Mouse (Mus musculus) erythroblast, adult 5-6 weeks (primary cell): ENCODE measurements around the gene Arel1. TPM values are rescaled to one million over a fixed set of nuclear protein-coding genes. Genes with fewer than 3 reads are reported as not detected.

Source experiments
- ATAC-seq: replicated peaks from 2 replicates; pipeline ENCODE4 v1.8.0; 2016; ENCODE audit warnings: moderate number of reproducible peaks, mild to moderate bottlenecking, moderate TSS enrichment, inconsistent platforms; ENCODE audit not compliant: poor library complexity, low FRiP score, severe bottlenecking
- total RNA-seq, 2 experiments: library from RNA; stranded (forward) in 1 of 2; stranded (reverse) in 1 of 2; fragments of 150-400 nt in 1 of 2; fragments of 200-764, 138-1000 nt in 1 of 2; gene quantifications; 2 replicates each; pipeline versions ENCODE4 v1.2.3 to v1.2.4; 2015 to 2017; ENCODE audit warnings: low replicate concordance in 2 of 2

Arel1 gene
- total RNA-seq (2015; ENCODE audit: low replicate concordance) (126 and 147 TPM in 2 replicates), total RNA-seq (2017; ENCODE audit: low replicate concordance) (216 and 219 TPM in 2 replicates)

DNA sequence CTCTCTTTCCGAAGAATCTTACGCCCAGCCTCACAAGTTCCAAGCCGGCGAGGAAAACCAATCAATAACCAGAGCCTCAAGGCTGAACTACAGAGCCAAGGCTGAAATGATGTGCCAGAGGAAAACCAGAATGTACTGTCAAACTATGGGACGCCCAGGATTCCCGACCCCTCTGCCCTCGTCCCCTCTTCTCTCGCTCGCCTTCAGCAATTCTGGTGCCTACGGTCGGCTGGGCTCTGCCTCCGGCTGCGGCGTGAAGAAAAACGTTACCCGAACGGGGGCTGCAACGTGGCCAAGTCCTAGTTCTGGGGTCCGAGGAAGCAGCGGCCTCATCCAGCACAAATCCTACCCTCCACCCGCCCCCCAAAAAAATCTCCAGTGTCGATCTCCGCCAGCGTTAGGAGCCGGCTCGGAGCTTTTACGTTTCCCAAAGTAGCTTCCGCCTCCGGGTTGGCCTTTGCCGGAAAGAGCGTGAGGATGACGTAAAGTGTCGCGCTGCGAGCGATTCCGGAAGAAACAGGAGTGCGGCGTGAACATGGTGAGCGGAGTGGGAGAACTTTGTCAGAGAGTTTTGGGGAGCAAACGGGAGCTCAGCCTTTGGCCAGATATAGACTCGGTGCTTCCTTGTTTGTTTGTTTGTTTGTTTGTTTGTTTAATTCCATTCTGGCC lies at the start of gene Arel1, which contains the start of gene Fcf1:
Gene Arel1 (minus strand): TSS at position 473 of the 669 bp plus-strand sequence.
Gene Fcf1 (plus strand): TSS at position 470 of the 669 bp plus-strand sequence.
- peak; percentile 79 for ATAC-seq

DNA sequence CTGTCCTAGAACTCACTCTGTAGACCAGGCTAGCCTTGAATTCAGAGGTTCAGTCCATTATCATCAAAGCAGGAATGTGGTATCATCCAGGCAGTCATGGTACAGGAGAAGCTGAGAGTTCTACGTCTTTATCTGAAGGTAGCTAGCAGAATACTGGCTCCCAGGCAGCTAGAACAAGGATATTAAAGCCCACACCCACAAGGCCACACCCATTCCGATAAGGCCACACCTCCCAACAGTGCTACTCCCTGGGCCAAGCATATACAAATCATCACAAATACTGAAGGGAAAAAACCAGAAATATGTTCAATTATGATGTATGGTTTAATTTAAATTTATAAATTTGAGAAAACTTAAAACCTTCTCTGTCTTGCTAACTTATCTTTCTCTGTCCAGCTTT lies 41.5 kb upstream of the Arel1 start:
- ATAC-seq, result no peak

DNA sequence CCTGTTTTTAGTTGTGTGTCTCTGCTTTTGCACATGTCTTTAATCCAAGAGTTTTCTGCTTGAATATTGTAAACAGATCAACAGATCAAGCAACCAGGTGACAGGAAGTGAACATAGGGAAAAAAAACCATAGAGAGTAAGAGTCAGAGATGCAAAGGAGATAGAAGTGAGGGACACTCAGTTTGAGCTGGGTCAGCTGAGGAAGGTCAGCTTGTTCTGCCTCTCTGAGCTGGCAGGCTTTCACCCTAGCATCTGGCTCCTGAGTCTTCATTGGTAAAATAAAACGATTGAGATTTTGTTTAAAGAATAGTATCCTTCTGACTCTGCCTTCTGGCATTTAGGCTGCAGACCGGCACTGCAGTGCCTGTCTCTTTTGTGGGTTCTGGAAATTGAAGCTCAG lies 39.8 kb upstream of the Arel1 start:
- ATAC-seq, result no peak

DNA sequence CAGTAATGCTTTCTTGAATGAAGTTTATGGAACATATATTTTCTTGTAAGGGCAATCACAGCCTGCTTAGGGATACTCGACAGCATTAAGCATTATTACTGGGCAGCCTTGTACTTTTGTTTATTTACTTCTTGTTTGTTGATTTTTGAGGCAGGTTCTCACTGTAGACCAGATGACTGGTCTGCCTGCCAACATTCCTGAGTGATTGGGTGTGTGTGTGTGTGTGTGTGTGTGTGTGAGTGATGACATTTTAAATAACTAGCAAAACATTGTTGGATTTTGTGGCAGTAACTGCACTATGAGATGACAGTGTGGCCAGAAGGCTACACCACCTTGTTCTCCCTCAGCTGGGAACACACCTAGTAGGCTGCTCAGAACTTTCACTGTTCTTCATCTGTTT lies 39.1 kb upstream of the Arel1 start:
- no peak for ATAC-seq

DNA sequence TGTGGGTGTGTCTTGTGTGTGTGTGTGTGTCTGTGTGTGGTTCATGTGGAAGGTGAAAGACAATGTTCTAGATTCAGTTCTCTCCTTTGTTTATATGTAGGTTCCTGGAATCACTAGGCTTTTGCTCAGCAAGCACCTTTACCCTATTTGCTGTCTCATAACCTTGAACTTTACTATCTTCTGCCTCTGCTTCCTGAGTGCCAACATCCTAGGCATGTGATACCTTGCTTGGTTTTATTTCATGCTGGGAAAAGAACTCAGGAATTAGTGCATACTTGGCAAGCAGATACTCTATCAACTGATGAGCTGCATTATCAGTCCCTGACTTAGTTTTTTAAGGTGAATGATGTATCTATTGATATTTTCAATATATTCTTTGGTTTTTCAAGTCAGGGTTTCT lies 36.3 kb upstream of the Arel1 start:
- no peak for ATAC-seq

DNA sequence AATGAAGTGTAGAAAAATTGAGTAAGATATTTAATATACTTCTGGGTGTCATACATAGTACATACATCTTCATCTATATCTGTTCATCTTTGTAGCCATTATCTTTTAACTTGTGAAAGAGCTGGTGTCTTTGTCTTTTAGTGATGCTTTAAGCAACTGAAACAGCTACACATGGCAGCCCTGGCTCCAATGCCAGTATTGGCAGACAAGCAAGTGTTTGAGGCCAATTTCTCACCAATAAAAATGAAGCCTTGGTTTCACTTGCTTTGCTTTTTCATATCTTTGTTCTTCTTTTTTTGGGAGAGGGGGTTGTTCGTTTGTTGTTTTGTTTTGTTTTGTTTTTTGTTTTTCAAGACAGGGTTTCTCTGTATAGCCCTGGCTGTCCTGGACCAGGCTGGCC lies 35.5 kb upstream of the Arel1 start:
- no peak for ATAC-seq

DNA sequence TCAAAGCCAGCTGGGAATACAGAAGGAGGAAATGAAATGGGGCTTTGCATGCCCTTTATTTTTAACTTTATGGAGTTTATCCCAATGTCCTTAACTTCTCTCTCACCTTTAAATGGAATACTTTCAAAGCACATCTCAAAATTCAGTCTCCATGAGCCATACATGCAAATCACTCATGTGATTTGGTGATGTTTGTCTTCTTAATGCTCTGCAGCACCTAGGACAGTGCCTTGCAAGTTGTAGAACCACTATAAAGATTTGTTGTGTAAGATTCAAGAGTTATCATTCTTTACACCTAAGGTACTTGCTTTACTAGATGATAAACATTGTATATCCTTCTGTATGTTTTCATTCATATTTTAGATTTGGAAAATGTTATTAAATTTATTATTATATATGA lies 28.4 kb upstream of the Arel1 start:
- no peak for ATAC-seq

DNA sequence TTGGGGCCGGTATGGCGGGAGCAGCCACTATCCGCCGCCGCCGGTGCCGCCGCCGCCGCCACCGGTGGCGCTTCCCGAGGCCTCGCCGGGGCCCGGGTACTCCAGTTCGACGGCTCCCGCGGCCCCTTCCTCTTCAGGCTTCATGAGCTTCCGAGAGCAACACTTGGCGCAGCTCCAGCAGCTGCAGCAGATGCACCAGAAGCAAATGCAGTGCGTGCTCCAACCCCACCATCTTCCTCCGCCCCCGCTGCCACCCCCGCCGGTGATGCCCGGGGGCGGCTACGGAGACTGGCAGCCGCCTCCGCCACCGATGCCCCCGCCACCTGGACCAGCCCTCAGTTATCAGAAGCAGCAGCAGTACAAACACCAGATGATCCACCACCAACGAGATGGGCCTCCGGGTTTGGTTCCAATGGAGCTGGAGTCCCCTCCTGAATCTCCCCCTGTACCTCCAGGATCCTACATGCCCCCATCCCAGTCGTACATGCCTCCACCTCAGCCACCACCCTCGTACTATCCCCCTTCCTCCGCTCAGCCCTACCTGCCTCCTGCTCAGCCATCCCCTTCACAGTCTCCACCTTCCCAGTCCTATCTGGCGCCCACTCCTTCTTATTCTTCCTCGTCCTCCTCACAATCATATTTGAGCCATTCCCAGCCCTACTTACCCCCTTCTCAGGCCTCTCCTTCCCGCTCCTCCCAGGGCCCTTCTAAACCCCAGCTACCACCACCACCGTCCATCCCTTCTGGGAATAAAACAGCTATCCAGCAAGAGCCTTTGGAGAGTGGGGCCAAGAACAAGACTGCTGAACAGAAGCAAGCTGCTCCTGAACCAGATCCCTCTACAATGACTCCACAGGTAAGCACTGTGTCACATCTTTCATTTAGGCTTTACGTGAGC lies 26.1 kb upstream of the Arel1 start:
- ATAC-seq, result peak; percentile 77

DNA sequence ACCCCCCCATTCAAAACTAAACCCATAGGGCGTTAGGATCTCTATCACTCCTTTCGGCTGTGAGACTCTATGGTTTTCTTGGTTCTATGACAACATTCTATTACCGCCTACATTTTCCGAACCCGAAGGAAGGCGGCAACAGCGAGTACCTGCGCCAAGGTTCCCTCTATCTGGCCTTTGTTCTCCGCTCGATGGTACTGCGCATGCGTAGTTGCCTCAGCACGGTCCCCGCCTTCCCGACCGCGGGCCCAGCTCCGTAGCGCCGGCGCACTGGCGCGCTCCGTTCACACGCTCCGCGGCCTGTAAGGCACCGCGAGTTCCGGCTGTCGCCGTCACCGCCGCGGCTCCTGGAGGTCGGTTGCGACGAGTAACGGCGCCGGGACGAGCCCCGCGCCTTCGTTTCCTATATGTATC lies 25.4 kb upstream of the Arel1 start, which contains the start of gene Ylpm1:
Gene Ylpm1 (plus strand): TSS at position 239 of the 414 bp plus-strand sequence.
- ATAC-seq, result peak; percentile 94

DNA sequence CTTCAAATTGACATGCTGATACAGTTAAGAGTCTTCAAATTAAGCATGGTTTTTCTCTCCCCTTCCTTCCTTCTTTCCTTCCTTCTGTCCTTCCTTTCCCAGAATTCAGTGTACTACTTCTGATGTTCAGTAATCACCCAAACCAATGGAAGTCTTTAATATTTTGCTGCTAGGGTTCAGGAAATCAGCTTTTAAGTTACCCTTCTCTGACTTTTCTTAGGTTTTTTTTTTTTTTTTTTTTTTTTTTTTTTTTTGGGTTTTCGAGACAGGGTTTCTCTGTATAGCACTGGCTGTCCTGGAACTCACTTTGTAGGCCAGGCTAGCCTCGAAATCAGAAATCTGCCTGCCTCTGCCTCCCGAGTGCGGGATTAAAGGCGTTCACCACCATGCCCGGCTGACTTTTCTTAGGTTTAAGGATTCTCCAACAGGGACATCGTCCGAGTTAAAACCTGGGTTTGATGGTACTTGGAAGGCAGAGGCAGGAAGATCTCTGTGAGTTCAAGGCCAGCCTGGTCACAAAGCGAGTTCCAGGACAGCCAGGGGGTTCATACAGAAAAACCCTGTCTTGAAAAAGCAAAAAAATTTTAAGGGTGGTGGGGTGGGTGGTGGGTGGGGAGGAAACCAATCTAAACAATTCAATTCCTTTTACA lies 24.5 kb upstream of the Arel1 start:
- no peak for ATAC-seq

DNA sequence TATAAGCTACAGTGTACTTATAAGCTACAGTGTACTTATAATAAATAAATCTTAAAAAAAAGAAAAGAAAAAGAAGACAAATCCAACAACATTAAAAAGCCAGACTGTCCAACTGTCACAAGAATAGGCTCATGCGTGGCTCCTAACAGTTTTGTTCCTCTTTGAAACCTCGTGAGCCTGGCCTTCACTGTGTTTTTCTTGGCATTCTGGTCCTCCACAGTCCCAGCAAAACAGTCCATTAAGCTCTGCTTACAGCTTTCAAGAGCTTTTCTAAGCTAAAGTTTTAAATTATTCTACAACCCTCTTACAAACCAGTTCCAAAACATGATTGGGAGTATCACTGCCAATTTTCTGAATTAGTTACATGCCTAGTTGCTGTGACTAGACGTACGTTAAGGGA lies 18.8 kb upstream of the Arel1 start:
- no peak for ATAC-seq

DNA sequence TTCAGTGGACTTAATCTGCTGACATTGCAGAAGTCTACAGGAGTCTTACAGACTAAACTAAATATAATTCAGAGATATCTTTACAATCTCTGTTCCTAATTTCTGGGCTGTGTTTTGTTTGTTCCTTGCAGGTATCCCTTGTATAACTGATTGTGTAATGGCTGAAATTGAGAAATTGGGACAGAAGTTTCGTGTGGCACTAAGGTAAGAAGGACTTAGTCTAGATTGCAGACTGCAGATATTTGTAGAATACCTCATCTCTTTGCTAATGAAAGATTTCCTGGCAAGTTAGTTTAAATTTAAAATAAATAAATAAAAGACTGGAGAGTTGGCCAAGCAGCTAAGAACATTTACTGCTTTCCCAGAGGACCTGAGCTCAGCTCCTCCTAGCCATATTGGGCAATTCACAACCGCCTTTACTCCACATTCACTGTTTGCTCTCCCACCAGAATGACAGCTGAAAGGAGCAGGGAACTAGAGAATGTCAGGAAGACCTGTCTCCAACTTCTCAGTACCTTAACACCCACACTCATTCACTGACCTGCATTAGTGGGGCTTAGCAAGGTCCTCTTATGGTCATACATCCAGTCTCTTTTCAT lies 8.7 kb upstream of the Arel1 start:
- no peak for ATAC-seq

DNA sequence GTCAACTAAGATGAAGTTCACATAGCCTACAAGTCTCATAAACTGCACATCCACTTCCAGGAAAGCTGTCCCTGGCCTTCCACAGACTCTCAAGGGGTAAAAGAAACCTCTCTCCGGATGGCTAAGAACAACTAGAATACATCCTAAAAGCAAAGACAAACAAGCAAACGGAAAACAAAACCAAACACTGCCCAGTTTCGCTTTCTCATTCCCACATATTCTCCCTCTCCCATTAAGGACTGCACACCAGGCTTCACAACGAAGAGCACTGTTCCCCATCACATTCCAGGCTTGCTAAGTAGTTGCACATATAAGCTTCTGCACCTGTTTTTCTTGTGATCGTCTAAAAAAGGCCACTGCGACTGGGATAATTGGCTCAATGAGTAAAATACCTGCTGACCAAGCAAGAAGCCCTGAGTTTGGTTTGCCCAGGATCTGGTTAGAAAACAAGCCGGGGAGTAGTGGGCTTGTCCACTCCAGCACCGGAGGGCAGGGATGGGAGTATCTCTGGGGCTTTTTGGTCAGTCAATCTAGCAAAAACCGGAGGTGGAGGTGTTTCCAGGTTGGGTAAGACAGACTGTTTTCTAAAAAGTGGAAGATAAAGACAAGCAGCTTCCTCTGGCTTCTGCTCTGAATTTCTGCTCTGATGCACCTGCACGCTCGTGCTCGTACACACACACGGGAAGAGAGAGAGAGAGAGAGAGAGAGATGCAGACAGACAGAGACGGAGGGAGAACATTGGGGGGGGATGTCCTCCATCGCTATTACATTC lies 858 bp downstream of the Arel1 start:
- ATAC-seq, result peak; percentile 29

DNA sequence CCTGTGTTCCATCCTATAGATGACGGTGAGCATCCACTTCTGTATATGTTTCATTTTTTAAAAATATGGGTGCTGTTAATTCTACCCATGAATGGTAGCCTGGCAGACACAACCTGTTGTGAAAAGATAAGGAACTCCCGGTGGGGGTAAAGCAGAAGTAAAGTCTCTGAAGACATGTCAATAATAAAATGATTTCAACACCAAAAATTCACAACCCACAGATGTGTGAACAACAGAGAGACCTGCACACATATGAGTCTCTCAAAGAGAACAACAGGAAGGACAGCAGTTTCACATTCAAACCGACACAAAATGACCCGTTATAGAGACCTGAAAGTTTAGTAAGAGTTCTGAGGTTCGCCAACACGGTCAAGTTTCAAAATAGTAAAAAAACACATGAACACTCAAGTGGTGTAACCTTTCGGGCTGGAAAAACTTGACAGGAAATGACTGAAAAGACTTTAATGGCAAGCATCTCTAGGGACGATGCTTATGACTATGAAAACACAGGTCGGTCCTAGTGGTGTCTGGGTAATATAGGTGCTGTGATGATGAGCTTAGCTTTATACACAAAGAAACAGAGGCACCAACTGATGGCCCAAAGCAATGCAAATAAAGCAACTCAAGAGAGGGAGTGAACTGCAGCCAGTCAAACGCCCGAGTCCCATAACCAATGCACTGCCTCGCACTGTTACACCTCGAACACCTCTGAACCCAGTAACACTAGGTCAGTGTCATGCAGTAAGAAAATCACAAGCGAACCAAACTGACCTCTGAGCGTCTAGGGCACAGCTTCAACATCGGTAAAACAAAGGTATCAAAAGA lies 1.7 kb downstream of the Arel1 start:
- peak; percentile 62 for ATAC-seq

DNA sequence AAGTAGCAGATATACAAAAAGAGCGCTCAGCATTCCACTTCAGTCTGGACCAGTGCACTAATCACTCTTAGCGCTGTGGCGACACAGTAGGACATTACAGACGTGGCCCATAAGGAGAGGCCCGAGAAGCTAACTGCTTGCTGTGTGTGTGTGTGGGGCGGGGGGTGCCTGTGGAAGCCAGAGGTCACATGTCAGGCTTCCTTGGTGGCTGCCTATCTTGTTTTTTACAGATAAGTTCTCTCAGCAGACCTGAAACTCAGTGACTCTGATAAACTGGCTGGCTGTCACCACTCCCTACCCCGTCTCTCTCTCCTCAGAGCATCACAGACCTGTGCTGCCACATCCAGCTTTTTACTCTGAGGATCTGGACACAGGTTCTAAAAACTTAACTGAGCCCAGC lies 8.1 kb downstream of the Arel1 start:
- ATAC-seq, result peak; percentile 96

DNA sequence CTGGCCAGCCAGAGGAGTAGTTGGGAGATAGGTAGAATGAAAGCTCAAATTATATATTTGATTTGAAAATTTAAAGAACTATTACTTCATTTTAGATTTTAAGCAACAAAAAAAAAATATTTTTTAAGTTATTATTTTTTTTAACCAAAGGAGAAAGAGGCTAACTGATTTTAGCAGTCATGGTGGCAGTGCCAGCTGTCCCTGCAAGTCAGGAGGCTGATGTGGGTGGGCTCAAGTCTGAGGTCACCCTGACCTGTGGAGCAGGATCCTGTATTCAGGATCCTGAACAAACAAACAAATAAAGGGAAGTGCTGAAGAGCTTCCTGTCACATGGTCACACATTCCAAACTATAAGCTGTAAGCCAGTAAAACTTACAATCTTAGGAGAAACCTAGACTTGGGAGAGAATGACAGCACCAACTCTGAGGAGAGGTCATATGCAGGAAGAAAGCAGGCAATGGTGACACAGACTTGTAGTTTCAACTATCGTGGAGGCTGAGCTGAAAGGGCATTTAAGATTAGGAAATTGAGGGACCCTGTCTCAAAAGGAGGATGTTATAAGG lies 11.8 kb downstream of the Arel1 start:
- ATAC-seq, result no peak

DNA sequence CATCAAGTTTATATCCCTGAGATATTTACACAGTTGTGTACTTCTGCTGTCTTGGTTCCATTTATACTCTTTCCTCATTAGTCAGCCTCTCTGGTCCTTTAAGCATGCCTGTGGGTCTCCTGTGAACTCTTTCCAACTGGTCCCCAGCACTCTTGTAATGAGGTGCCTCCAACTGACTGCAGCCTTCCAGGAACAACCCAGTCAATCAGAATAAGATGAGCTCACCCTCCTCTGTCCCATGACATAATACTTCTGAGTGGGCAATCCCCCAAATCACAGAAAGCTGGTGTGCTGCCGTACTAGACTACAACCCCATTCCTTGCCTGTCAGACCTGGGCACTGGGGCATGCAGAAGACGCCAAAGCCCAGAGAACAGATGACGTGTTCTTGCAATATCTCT lies 14.4 kb downstream of the Arel1 start:
- ATAC-seq, result no peak

DNA sequence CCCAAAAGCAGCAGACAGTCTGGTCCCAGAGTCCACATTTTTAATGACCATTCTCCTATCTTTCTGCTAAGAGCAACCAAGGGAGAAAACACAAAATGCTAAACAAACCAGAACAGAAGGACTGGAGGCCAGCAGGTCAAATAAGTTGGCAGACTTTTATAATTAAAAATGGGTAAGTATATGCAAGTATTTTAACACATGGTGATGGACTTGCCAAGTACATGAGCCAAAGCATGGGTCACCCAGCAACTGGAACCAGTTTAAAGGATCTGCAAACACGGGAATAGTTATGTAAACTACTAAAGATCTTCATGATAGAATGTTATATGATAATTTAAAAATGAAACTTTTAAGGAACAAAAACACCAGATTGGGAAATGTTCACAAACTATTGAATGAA lies 18.3 kb downstream of the Arel1 start:
- no peak for ATAC-seq
